Mouse (Mus musculus) hindbrain, embryonic 16.5 days (tissue): ENCODE data around the gene Satb1. TPM values are rescaled to one million over a fixed set of nuclear protein-coding genes. Genes with fewer than 3 reads are reported as not detected.

ENCODE experiments used
- ATAC-seq: fragments of 200-750 bp; cut with Nextera tagmentation; 2 replicates; pipeline ENCODE4 v1.8.0; 2017; ENCODE audit warnings: moderate TSS enrichment, moderate library complexity
- H3K27ac ChIP-seq: fragments of 300-500 bp; sonication (generic); 2 replicates; pipeline ENCODE4 v1.5.1; 2014; ENCODE audit warnings: low read depth, mild to moderate bottlenecking, control low read depth, low read length, moderate library complexity
- H3K27me3 ChIP-seq: fragments of 300-500 bp; sonication (generic); replicated peaks from 2 replicates; pipeline ENCODE4 v1.6.1; 2014; ENCODE audit warnings: low read length; ENCODE audit not compliant: control insufficient read depth, insufficient read depth
- H3K36me3 ChIP-seq: fragments of 300-500 bp; sonication (generic); 2 replicates; pipeline ENCODE4 v1.6.1; 2014; ENCODE audit warnings: mild to moderate bottlenecking, low read length, moderate library complexity, mixed read lengths; ENCODE audit not compliant: control insufficient read depth, insufficient read depth
- H3K4me1 ChIP-seq: fragments of 300-500 bp; sonication (generic); 2 replicates; pipeline ENCODE4 v1.6.1; 2014; ENCODE audit warnings: low read depth, low read length; ENCODE audit not compliant: control insufficient read depth, insufficient read depth
- H3K4me2 ChIP-seq: fragments of 300-500 bp; sonication (generic); 2 replicates; pipeline ENCODE4 v1.6.1; 2014; ENCODE audit warnings: mild to moderate bottlenecking, low read length, control low read depth, moderate library complexity
- H3K4me3 ChIP-seq: fragments of 300-500 bp; sonication (generic); 2 replicates; pipeline ENCODE4 v1.5.1; 2014; ENCODE audit warnings: mild to moderate bottlenecking, low read length, control low read depth, moderate library complexity
- H3K9ac ChIP-seq: fragments of 300-500 bp; sonication (generic); 2 replicates; pipeline ENCODE4 v1.6.1; 2014; ENCODE audit warnings: low read depth, mild to moderate bottlenecking, control low read depth, low read length, moderate library complexity
- H3K9me3 ChIP-seq: fragments of 300-500 bp; sonication (generic); 2 replicates; pipeline ENCODE4 v1.6.1; 2014; ENCODE audit warnings: mild to moderate bottlenecking, low read length, moderate library complexity; ENCODE audit not compliant: control insufficient read depth
- WGBS: fragments of 180-500 bp; shearing (Covaris S2); extraction: QIAGEN DNeasy Blood & Tissue Kit; methylation state at CpG from one replicate; pipeline ENCODE4 v1.1.7; 2014; 5-methylcytosine and 5-hydroxymethylcytosine counted together
- polyA plus RNA-seq: library from polyadenylated mRNA; unstranded; fragments of >200 nt; fragmentation: Nextera tagmentation; extraction: Ambion mirVana; gene quantifications from 2 replicates; pipeline ENCODE4 v1.2.1, GENCODE M21; 2015

The Satb1 gene
- polyA plus RNA-seq, 1 experiment from 2014 or later = 27.4 TPM

DNA sequence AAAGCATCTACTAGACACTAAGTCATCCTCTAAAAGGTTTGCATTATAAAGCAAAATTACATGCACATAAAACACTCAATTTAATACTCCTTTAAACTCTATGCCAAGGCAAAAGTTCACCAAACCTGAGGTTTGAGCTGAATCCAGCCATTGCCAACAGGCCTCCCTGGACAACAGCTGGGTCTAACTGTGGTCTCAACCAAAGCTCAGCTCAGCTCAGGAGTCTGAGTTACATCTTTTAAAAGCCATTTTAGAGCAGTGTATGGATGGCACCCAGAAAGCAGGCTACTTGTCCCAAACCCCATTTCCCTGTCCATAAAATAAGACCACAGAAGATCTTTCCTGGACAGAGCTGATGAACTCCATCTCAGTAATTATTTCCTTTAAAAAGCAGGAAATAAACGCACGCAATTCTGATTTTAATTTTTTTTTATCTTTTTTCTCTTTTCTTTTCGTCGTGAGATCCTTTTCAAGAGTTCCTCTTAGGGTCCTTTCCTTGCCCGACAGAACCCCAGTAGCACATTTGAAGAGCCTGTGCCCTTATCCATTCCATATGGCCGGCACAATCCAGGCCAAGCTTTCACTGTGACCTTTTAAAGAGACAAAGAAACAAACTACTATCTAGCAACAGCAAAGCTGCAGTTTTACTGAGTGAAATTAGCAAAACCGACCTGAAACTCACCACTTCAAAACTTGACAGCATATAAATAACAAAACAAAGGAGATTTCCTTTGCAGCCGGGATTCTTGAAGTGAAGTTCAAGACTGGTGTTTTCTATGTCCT lies 21.8 kb downstream of the Satb1 start:
- H3K4me3 ChIP-seq = peak overlapping the region; percentile 94
- peak overlapping the region; percentile 71 for H3K4me2 ChIP-seq
- no peaks in the 10 kb centered on the region for H3K36me3 ChIP-seq
- peaks cover 13% of the 10 kb centered on the region for H3K4me1 ChIP-seq
- WGBS = 6% methylated on average over 8 of the region's 8 CpGs
- peak overlapping the region; percentile 91 for H3K9ac ChIP-seq
- H3K27ac ChIP-seq = peak overlapping the region; percentile 58
- no peak for ATAC-seq
- no peaks in the 10 kb centered on the region for H3K9me3 ChIP-seq
- no peaks in the 10 kb centered on the region for H3K27me3 ChIP-seq

DNA sequence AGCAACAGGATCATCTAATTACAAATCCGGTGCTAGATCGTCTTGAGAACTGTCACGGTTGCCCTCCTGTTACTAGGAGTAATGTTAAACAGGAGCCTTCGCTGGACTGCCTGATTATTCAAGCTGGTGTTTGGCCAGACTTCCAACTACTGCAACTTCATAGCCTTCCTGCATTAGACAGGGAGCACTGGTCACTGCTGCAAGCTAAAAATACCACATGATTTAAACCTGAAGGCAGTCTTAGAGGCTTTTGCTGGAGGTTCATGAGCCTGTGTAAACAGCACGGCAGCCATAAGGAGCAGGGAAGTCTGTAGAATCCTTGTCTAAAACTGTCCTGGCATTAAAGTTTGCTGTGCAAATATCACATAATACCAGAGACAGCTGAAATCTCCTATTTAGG lies 25.7 kb downstream of the Satb1 start:
- peaks cover 17% of the 10 kb centered on the region for H3K4me1 ChIP-seq
- peak overlapping the region; percentile 17 for H3K4me2 ChIP-seq
- no peaks in the 10 kb centered on the region for H3K9me3 ChIP-seq
- no peak for ATAC-seq
- H3K4me3 ChIP-seq = no peak overlapping the region
- 49% methylated on average over 5 of the region's 5 CpGs for WGBS
- H3K9ac ChIP-seq = peak overlapping the region; percentile 17; the same call in 1 of the 2 replicates
- 0 out of 2 replicates have a peak, but pooled peaks cover 4% of the 10 kb centered on the region for H3K36me3 ChIP-seq
- no peak overlapping the region; the same call in 1 of the 2 replicates for H3K27ac ChIP-seq
- no peaks in the 10 kb centered on the region for H3K27me3 ChIP-seq

DNA sequence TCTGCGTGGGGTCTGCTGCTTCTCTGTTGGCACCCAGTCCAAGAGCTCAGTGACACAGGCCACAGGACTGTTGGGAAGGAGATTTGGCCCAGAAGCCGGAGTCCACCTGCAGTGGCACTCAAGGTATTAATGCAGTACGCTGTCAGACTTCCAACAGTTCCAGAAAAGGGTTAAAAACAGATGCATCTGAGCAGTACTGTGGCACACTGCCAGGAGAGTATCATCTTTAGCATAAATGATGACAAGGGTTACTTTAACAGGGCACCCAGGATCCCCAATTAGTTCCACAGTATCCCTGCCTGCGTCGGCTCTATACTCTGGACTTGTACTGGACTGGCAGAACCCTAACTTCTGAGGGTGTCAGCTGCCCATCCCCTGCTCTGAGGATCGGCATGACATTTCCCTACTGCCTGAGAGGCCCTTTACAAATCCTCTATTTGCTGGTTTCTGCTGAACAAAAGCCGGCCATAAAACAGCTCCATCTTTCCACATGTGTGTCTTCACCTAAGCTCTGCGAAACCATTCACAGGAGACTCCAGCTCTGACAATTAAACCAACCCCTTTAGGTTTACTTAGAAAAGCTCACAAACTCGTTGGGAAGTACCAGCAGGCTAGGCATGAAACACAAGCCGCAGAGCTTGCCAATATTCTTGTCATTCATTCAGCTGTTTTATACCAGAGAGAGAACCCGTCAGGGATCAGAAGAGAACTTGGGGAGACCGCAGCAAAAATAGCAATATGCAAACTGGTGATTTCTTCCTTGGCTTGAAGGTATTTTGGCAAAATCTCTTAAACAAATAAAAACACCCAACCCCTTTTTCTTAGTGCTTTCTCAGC lies 26.7 kb downstream of the Satb1 start:
- peak; percentile 48; the same call in 1 of the 2 replicates for ATAC-seq
- Histone ChIP-seq H3K27me3 (no peaks in the 10 kb centered on the region), H3K4me1 (peaks cover 17% of the 10 kb centered on the region), H3K27ac (peak overlapping the region; percentile 31; the same call in 1 of the 2 replicates), H3K36me3 (0 out of 2 replicates have a peak, but pooled peaks cover 4% of the 10 kb centered on the region), H3K4me2 (peak overlapping the region; percentile 19; the same call in 1 of the 2 replicates), H3K4me3 (no peak overlapping the region), H3K9ac (peak overlapping the region; percentile 27), H3K9me3 (no peaks in the 10 kb centered on the region)
- 53% methylated on average over 12 of the region's 12 CpGs for WGBS

DNA sequence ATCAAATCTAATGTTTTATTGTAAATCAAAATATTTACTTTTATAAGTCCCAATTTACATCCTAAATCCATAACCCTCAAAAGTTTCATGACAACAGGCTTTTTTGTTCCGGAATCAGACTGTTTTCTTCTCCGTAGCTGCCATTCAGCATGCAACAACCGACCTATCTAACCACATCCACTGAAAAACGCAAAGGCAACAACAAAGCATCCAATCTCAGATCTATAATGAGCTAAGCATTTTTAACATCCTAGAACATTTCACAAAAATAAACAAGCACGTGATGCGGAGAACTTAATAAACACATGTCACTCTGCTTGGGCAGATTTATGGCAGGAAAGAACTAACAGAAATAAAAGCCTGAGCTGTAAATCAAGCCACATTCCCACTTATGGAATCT lies 32.9 kb downstream of the Satb1 start:
- H3K4me2 ChIP-seq = no peak overlapping the region
- no peaks in the 10 kb centered on the region for H3K9me3 ChIP-seq
- H3K36me3 ChIP-seq = 0 out of 2 replicates have a peak, but pooled peaks cover 4% of the 10 kb centered on the region
- H3K4me1 ChIP-seq = no peaks in the 10 kb centered on the region
- WGBS = 76% methylated on average over 6 of the region's 6 CpGs
- no peak for ATAC-seq
- no peaks in the 10 kb centered on the region for H3K27me3 ChIP-seq
- no peak overlapping the region for H3K9ac ChIP-seq
- H3K4me3 ChIP-seq = no peak overlapping the region
- no peak overlapping the region for H3K27ac ChIP-seq

DNA sequence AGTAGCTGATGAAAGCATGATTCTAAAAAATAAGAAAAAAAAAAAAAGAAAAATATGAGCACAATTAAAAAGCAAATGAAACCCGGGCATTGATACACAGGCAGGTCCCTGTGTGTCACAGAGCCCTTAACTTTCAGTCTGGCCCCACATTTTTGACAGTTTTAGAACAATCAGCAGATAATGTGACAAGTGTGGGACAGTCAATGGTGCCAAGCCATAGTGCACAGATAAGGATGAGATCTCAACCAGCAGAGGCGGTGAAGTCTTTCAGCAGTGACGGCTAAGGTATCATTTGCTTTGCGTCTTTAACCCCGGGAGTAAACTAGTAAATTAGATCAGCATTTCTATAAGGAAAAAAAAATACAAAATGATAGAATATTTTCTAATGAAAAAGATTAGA lies 36.6 kb downstream of the Satb1 start:
- H3K9ac ChIP-seq = no peak overlapping the region
- 93% methylated on average over 5 of the region's 5 CpGs for WGBS
- H3K27ac ChIP-seq = no peak overlapping the region
- H3K27me3 ChIP-seq = no peaks in the 10 kb centered on the region
- ATAC-seq = no peak
- no peak overlapping the region for H3K4me2 ChIP-seq
- H3K4me1 ChIP-seq = no peaks in the 10 kb centered on the region
- no peak overlapping the region for H3K4me3 ChIP-seq
- H3K9me3 ChIP-seq = no peaks in the 10 kb centered on the region
- no peaks in the 10 kb centered on the region for H3K36me3 ChIP-seq

DNA sequence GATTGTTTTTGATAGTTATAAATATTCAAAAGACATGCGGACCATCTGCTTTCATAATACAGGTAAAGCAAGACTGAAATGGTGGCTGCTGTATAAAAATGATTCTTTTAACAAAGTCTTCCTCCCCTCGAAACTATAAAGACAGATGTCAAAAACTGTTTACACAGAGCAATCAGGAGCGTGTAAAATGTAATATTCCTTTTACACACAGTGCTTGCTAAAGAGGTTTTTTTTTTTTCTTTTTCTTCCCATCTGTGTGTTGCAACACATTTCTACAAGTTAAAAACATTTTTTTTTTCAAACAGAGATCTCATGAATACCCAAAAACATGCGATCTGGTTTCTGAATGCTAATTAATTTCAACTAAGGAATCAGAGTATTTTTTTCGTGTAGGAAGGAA lies 41.9 kb downstream of the Satb1 start:
- no peaks in the 10 kb centered on the region for H3K36me3 ChIP-seq

DNA sequence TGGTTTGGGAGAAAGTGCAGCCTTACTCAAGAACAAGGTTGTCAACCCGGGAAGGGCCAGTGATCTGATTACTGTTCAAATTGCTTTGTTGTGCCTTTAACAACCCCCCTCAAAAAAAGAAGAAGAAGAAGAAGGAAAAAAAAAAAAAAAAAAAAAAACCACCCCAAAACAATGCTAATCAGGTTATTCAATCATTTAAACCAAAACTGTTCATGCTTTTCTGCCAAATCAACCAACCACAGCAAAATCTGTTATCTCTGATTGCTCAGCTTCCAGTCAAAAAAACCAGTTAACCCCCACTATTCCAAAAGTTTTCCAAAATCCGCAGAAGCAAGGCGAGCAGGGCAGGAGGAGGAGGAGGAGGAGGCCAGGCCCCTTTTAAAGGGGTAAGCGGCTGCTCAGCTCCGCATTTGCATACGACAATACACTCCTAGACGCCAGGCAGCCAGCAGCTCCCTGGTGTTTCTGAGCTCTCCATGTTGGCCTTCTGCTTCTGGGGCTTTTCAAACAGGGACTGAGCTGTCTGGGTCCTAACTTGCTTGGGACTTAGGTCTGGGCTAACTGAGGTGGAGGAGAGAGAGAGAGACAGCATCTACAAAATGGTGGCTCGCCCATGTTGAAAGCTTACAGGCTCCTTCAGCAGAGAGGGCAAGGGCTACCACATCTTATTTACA lies 42.6 kb downstream of the Satb1 start:
- peak; percentile 58 for ATAC-seq
- Histone ChIP-seq H3K9me3 (no peaks in the 10 kb centered on the region), H3K4me3 (0 out of 2 replicates have a peak overlapping the region, but pooled peaks have one; percentile 1), H3K4me2 (peak overlapping the region; percentile 35), H3K27ac (no peak overlapping the region), H3K9ac (no peak overlapping the region), H3K27me3 (no peaks in the 10 kb centered on the region), H3K36me3 (no peaks in the 10 kb centered on the region), H3K4me1 (no peaks in the 10 kb centered on the region; the same call in 1 of the 2 replicates)
- 16% methylated on average over 8 of the region's 8 CpGs for WGBS

More for the DNA sequence above, 41.9 kb downstream of the Satb1 start:
- no peak overlapping the region for H3K4me3 ChIP-seq
- H3K9me3 ChIP-seq = no peaks in the 10 kb centered on the region
- no peaks in the 10 kb centered on the region for H3K27me3 ChIP-seq
- ATAC-seq = no peak
- no peak overlapping the region for H3K4me2 ChIP-seq
- H3K9ac ChIP-seq = no peak overlapping the region
- H3K27ac ChIP-seq = no peak overlapping the region
- 59% methylated on average over 5 of the region's 5 CpGs for WGBS
- no peaks in the 10 kb centered on the region; the same call in 1 of the 2 replicates for H3K4me1 ChIP-seq

DNA sequence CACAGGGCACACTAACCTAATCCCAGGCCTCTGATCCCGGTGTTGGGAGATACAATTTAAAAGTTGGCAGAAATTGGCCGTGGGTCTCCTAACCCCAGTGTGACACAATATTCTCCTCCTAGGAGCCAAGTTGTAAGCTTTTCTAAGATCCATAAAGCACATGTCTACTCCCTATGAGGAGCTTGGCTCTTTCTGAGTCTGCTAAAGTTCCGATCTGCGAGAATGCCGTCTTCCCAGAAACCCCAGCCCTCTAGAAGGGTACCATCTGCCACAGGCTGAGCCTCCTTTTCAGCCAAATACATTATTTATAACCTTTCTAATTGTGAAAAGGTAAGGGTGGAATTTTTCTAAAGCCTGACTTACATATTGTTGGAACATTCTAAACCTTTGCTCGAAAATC lies 43.3 kb downstream of the Satb1 start:
- Histone ChIP-seq H3K36me3 (peaks cover 2% of the 10 kb centered on the region), H3K27ac (no peak overlapping the region), H3K9me3 (no peaks in the 10 kb centered on the region), H3K4me2 (no peak overlapping the region), H3K9ac (no peak overlapping the region), H3K4me3 (no peak overlapping the region), H3K4me1 (no peaks in the 10 kb centered on the region; the same call in 1 of the 2 replicates), H3K27me3 (no peaks in the 10 kb centered on the region)
- WGBS = 45% methylated on average over 6 of the region's 6 CpGs
- 0 out of 2 replicates have a peak, but pooled peaks have one; percentile 59 for ATAC-seq
